Mouse (Mus musculus) midbrain, embryonic 10.5 days (tissue): ENCODE measurements around the gene Cers2. TPM values are rescaled to one million over a fixed set of nuclear protein-coding genes. Genes with fewer than 3 reads are reported as not detected.

Experiments
- polyA plus RNA-seq: library from polyadenylated mRNA; unstranded; fragments of >200 nt; fragmentation: Nextera tagmentation; extraction: Ambion mirVana; gene quantifications from 2 replicates; pipeline ENCODE4 v1.2.1, GENCODE M21; 2016

Cers2 gene
- polyA plus RNA-seq, 1 experiment from 2014 or later: 120 TPM

Other genes with a start within 250 kb of the Cers2 start
- gene Pip5k1a, start 207.9 kb upstream of the Cers2 start, polyA plus RNA-seq: 18.0 and 18.7 TPM in 2 replicates
- 278 and 290 TPM in 2 replicates for gene Vps72, start 203.8 kb upstream of the Cers2 start, polyA plus RNA-seq
- gene Tmod4, start 190.3 kb upstream of the Cers2 start, polyA plus RNA-seq: 0.27 and 0.88 TPM in 2 replicates
- 79.5 and 88.6 TPM in 2 replicates for gene Scnm1, start 180.8 kb upstream of the Cers2 start, polyA plus RNA-seq
- gene Lysmd1, start 180.7 kb upstream of the Cers2 start, polyA plus RNA-seq: 13.5 and 17.0 TPM in 2 replicates
- 1.8 and 3.0 TPM in 2 replicates for gene Tnfaip8l2, start 172.4 kb upstream of the Cers2 start, polyA plus RNA-seq
- 7.6 and 10.8 TPM in 2 replicates for gene Sema6c, start 154.3 kb upstream of the Cers2 start, polyA plus RNA-seq
- gene Gabpb2, start 96.9 kb upstream of the Cers2 start, polyA plus RNA-seq: 10.6 and 11.3 TPM in 2 replicates
- gene Cdc42se1, start 86.1 kb upstream of the Cers2 start, polyA plus RNA-seq: 92.5 and 92.7 TPM in 2 replicates
- 41.1 and 72.9 TPM in 2 replicates for gene Mllt11, start 82.6 kb upstream of the Cers2 start, polyA plus RNA-seq
- gene Gm128, start 73.2 kb upstream of the Cers2 start, polyA plus RNA-seq: 0.24 and 0.25 TPM in 2 replicates
- 0.09 and 0.32 TPM in 2 replicates for gene Bnipl, start 63.6 kb upstream of the Cers2 start, polyA plus RNA-seq
- gene Mindy1, start 33.4 kb upstream of the Cers2 start, polyA plus RNA-seq: 29.2 and 37.6 TPM in 2 replicates
- 25.2 and 27.9 TPM in 2 replicates for gene Prune1, start 32.7 kb upstream of the Cers2 start, polyA plus RNA-seq
- gene Anxa9, start 7.6 kb upstream of the Cers2 start, polyA plus RNA-seq: 1.5 and 1.9 TPM in 2 replicates
- 52.3 and 61.9 TPM in 2 replicates for gene Setdb1, start 42.4 kb downstream of the Cers2 start, polyA plus RNA-seq
- gene 4930558C23Rik, start 88.0 kb downstream of the Cers2 start, polyA plus RNA-seq: not detected in 2 replicates
- gene Arnt, start 119.6 kb downstream of the Cers2 start, polyA plus RNA-seq: 30.0 and 34.1 TPM in 2 replicates
- gene Ctsk, start 184.5 kb downstream of the Cers2 start, polyA plus RNA-seq: 2.4 and 4.5 TPM in 2 replicates
- gene Ctss, start 212.0 kb downstream of the Cers2 start, polyA plus RNA-seq: 3.2 and 6.8 TPM in 2 replicates
- not detected in 2 replicates for gene Hormad1, start 244.9 kb downstream of the Cers2 start, polyA plus RNA-seq